Mouse (Mus musculus): ENCODE measurements around the gene Csf3r. TPM values are rescaled to one million over a fixed set of nuclear protein-coding genes. Genes with fewer than 3 reads are reported as not detected.

The Csf3r gene
- polyA plus RNA-seq (2014; fragmentation: Illumina TruSeq; extraction: RNeasy Lipid Tissue Mini Kit (QIAGEN cat#74804); ENCODE audit: low read depth, low replicate concordance) = 0.32 TPM

GRCm38 (mm10) chr4:126024303-126024900 is at the start of gene Csf3r:
Gene Csf3r (plus strand): TSS chr4:126024550.

GRCm38 (mm10) chr4:126046851-126047585 is 22.7 kb downstream of the Csf3r start, which contains the start of gene Mrps15:
Gene Mrps15 (plus strand): TSS chr4:126046925.

GRCm38 (mm10) chr4:126058134-126058996 is 34.0 kb downstream of the Csf3r start, which contains the start of gene Oscp1:
Gene Oscp1 (plus strand): TSS chr4:126058565.

Other genes with a start within 250 kb of the Csf3r start
- gene Mrps15, start 22.4 kb downstream of the Csf3r start, polyA plus RNA-seq (2014; fragmentation: Illumina TruSeq; extraction: RNeasy Lipid Tissue Mini Kit (QIAGEN cat#74804); ENCODE audit: low read depth, low replicate concordance) = 68.4 TPM
- gene Oscp1, start 34.0 kb downstream of the Csf3r start, polyA plus RNA-seq (2014; fragmentation: Illumina TruSeq; extraction: RNeasy Lipid Tissue Mini Kit (QIAGEN cat#74804); ENCODE audit: low read depth, low replicate concordance) = 1.4 TPM
- gene Lsm10, start 72.1 kb downstream of the Csf3r start, polyA plus RNA-seq (2014; fragmentation: Illumina TruSeq; extraction: RNeasy Lipid Tissue Mini Kit (QIAGEN cat#74804); ENCODE audit: low read depth, low replicate concordance) = 0.63 TPM
- 3.5 TPM for gene Stk40, start 79.4 kb downstream of the Csf3r start, polyA plus RNA-seq (2014; fragmentation: Illumina TruSeq; extraction: RNeasy Lipid Tissue Mini Kit (QIAGEN cat#74804); ENCODE audit: low read depth, low replicate concordance)
- not detected for gene Eva1b, start 123.2 kb downstream of the Csf3r start, polyA plus RNA-seq (2014; fragmentation: Illumina TruSeq; extraction: RNeasy Lipid Tissue Mini Kit (QIAGEN cat#74804); ENCODE audit: low read depth, low replicate concordance)
- gene Sh3d21, start 138.9 kb downstream of the Csf3r start, polyA plus RNA-seq (2014; fragmentation: Illumina TruSeq; extraction: RNeasy Lipid Tissue Mini Kit (QIAGEN cat#74804); ENCODE audit: low read depth, low replicate concordance) = 14.5 TPM
- 300 TPM for gene Thrap3, start 178.2 kb downstream of the Csf3r start, polyA plus RNA-seq (2014; fragmentation: Illumina TruSeq; extraction: RNeasy Lipid Tissue Mini Kit (QIAGEN cat#74804); ENCODE audit: low read depth, low replicate concordance)
- gene Map7d1, start 231.8 kb downstream of the Csf3r start, polyA plus RNA-seq (2014; fragmentation: Illumina TruSeq; extraction: RNeasy Lipid Tissue Mini Kit (QIAGEN cat#74804); ENCODE audit: low read depth, low replicate concordance) = 2.3 TPM
- 27.4 TPM for gene Trappc3, start 237.8 kb downstream of the Csf3r start, polyA plus RNA-seq (2014; fragmentation: Illumina TruSeq; extraction: RNeasy Lipid Tissue Mini Kit (QIAGEN cat#74804); ENCODE audit: low read depth, low replicate concordance)

All from sigmoid colon, adult 10 weeks (tissue).